Mouse (Mus musculus): ENCODE results near the gene Tfpt. TPM values are rescaled to one million over a fixed set of nuclear protein-coding genes. Genes with fewer than 3 reads are reported as not detected.

Gene Tfpt
- polyA plus RNA-seq, 1 experiment from 2014 or later = 8.8 TPM

- TF ChIP-seq EP300 (IDR thresholded peaks at IDR 0.05; ENCODE audit: low read depth) (no peak), CTCF (IDR thresholded peaks at IDR 0.05; ENCODE audit: low read depth) (no peak)
- H3K27me3 ChIP-seq (ENCODE audit: insufficient read depth, low read length) = no peaks in the 10 kb centered on the region
- H3K4me3 ChIP-seq (ENCODE audit: low read depth, low read length) = no peak overlapping the region
- 19% methylated on average over 6 of the region's 6 CpGs for WGBS (ENCODE audit: insufficient replicate concordance)
- H3K27ac ChIP-seq (ENCODE audit: low read depth) = no peak overlapping the region
- H3K4me1 ChIP-seq (ENCODE audit: insufficient read depth) = no peaks in the 10 kb centered on the region
- no peaks in the 10 kb centered on the region for H3K36me3 ChIP-seq (replicated peaks; ENCODE audit: insufficient read depth, low read length)
- no peaks in the 10 kb centered on the region for H3K9me3 ChIP-seq (ENCODE audit: low read length)
- no peak overlapping the region for H3K4me2 ChIP-seq (ENCODE audit: low read depth, low read length)
- no peak overlapping the region for H3K9ac ChIP-seq (replicated peaks)
- DNase-seq (no peak), ATAC-seq (no peak)
Measured at GRCm38 (mm10) chr7:3585763-3586162, 44.0 kb downstream of the Tfpt start.

GRCm38 (mm10) chr7:3580029-3580428 is 49.7 kb downstream of the Tfpt start:
- H3K27ac ChIP-seq (ENCODE audit: low read depth) = no peak overlapping the region
- no peaks in the 10 kb centered on the region for H3K9me3 ChIP-seq (ENCODE audit: low read length)
- DNase-seq (no peak), ATAC-seq (no peak)
- TF ChIP-seq EP300 (IDR thresholded peaks at IDR 0.05; ENCODE audit: low read depth) (no peak), CTCF (IDR thresholded peaks at IDR 0.05; ENCODE audit: low read depth) (no peak)
- no peak overlapping the region for H3K9ac ChIP-seq (replicated peaks)
- H3K4me3 ChIP-seq (ENCODE audit: low read depth, low read length) = no peak overlapping the region
- WGBS (ENCODE audit: insufficient replicate concordance) = 65% methylated on average over 2 of the region's 2 CpGs
- no peaks in the 10 kb centered on the region for H3K4me1 ChIP-seq (ENCODE audit: insufficient read depth)
- no peaks in the 10 kb centered on the region for H3K36me3 ChIP-seq (replicated peaks; ENCODE audit: insufficient read depth, low read length)
- no peak overlapping the region for H3K4me2 ChIP-seq (ENCODE audit: low read depth, low read length)
- no peaks in the 10 kb centered on the region for H3K27me3 ChIP-seq (ENCODE audit: insufficient read depth, low read length)

GRCm38 (mm10) chr7:3578952-3579546 is 50.7 kb downstream of the Tfpt start:
- no peak for TF ChIP-seq CTCF (IDR thresholded peaks at IDR 0.05; ENCODE audit: low read depth)
- no peak for TF ChIP-seq EP300 (IDR thresholded peaks at IDR 0.05; ENCODE audit: low read depth)
- H3K4me1 ChIP-seq (ENCODE audit: insufficient read depth) = no peaks in the 10 kb centered on the region
- DNase-seq (no peak), ATAC-seq (no peak)
- no peaks in the 10 kb centered on the region for H3K9me3 ChIP-seq (ENCODE audit: low read length)
- H3K4me2 ChIP-seq (ENCODE audit: low read depth, low read length) = no peak overlapping the region
- H3K27me3 ChIP-seq (ENCODE audit: insufficient read depth, low read length) = no peaks in the 10 kb centered on the region
- H3K4me3 ChIP-seq (ENCODE audit: low read depth, low read length) = no peak overlapping the region
- H3K36me3 ChIP-seq (replicated peaks; ENCODE audit: insufficient read depth, low read length) = no peaks in the 10 kb centered on the region
- no peak overlapping the region for H3K9ac ChIP-seq (replicated peaks)
- H3K27ac ChIP-seq (ENCODE audit: low read depth) = no peak overlapping the region
- WGBS (ENCODE audit: insufficient replicate concordance) = 58% methylated on average over 6 of the region's 6 CpGs

GRCm38 (mm10) chr7:3578196-3578595 is 51.5 kb downstream of the Tfpt start:
- H3K4me3 ChIP-seq (ENCODE audit: low read depth, low read length) = no peak overlapping the region
- no peak for ATAC-seq
- H3K27me3 ChIP-seq (ENCODE audit: insufficient read depth, low read length) = no peaks in the 10 kb centered on the region
- no peak overlapping the region for H3K9ac ChIP-seq (replicated peaks)
- DNase-seq = no peak
- H3K9me3 ChIP-seq (ENCODE audit: low read length) = no peaks in the 10 kb centered on the region
- TF ChIP-seq EP300 (IDR thresholded peaks at IDR 0.05; ENCODE audit: low read depth) = no peak
- no peak for TF ChIP-seq CTCF (IDR thresholded peaks at IDR 0.05; ENCODE audit: low read depth)
- no peaks in the 10 kb centered on the region for H3K36me3 ChIP-seq (replicated peaks; ENCODE audit: insufficient read depth, low read length)
- H3K4me2 ChIP-seq (ENCODE audit: low read depth, low read length) = no peak overlapping the region
- H3K27ac ChIP-seq (ENCODE audit: low read depth) = no peak overlapping the region
- 74% methylated on average over 2 of the region's 2 CpGs for WGBS (ENCODE audit: insufficient replicate concordance)
- H3K4me1 ChIP-seq (ENCODE audit: insufficient read depth) = no peaks in the 10 kb centered on the region

- H3K27me3 ChIP-seq (ENCODE audit: insufficient read depth, low read length) = no peaks in the 10 kb centered on the region
- no peak for TF ChIP-seq EP300 (IDR thresholded peaks at IDR 0.05; ENCODE audit: low read depth)
- TF ChIP-seq CTCF (IDR thresholded peaks at IDR 0.05; ENCODE audit: low read depth) = no peak
- no peak overlapping the region for H3K27ac ChIP-seq (ENCODE audit: low read depth)
- no peaks in the 10 kb centered on the region for H3K9me3 ChIP-seq (ENCODE audit: low read length)
- no peak overlapping the region for H3K4me3 ChIP-seq (ENCODE audit: low read depth, low read length)
- H3K4me1 ChIP-seq (ENCODE audit: insufficient read depth) = no peaks in the 10 kb centered on the region
- H3K4me2 ChIP-seq (ENCODE audit: low read depth, low read length) = no peak overlapping the region
- DNase-seq (no peak), ATAC-seq (no peak)
- no peaks in the 10 kb centered on the region for H3K36me3 ChIP-seq (replicated peaks; ENCODE audit: insufficient read depth, low read length)
- 67% methylated on average over 5 of the region's 5 CpGs for WGBS (ENCODE audit: insufficient replicate concordance)
- H3K9ac ChIP-seq (replicated peaks) = no peak overlapping the region
Measured at GRCm38 (mm10) chr7:3576354-3577124, 53.2 kb downstream of the Tfpt start.

GRCm38 (mm10) chr7:3574216-3574615 is 55.5 kb downstream of the Tfpt start:
- H3K27me3 ChIP-seq (ENCODE audit: insufficient read depth, low read length) = no peaks in the 10 kb centered on the region
- H3K27ac ChIP-seq (ENCODE audit: low read depth) = no peak overlapping the region
- H3K9me3 ChIP-seq (ENCODE audit: low read length) = no peaks in the 10 kb centered on the region
- no peak overlapping the region for H3K4me3 ChIP-seq (ENCODE audit: low read depth, low read length)
- ATAC-seq (no peak), DNase-seq (no peak)
- no peaks in the 10 kb centered on the region for H3K36me3 ChIP-seq (replicated peaks; ENCODE audit: insufficient read depth, low read length)
- H3K4me2 ChIP-seq (ENCODE audit: low read depth, low read length) = no peak overlapping the region
- 36% methylated on average over 5 of the region's 5 CpGs for WGBS (ENCODE audit: insufficient replicate concordance)
- no peaks in the 10 kb centered on the region for H3K4me1 ChIP-seq (ENCODE audit: insufficient read depth)
- TF ChIP-seq EP300 (IDR thresholded peaks at IDR 0.05; ENCODE audit: low read depth) (no peak), CTCF (IDR thresholded peaks at IDR 0.05; ENCODE audit: low read depth) (no peak)
- no peak overlapping the region for H3K9ac ChIP-seq (replicated peaks)

Measured in liver, postnatal 0 days (tissue).